Mouse (Mus musculus): ENCODE data around the gene Ndufa10. TPM values are rescaled to one million over a fixed set of nuclear protein-coding genes. Genes with fewer than 3 reads are reported as not detected.
A peak's percentile ranks its signal among the peaks of the same experiment; 100 is the strongest.

The Ndufa10 gene
- total and polyA plus RNA-seq, 2 experiments from 2014 or later, result 168 to 329 TPM

DNA sequence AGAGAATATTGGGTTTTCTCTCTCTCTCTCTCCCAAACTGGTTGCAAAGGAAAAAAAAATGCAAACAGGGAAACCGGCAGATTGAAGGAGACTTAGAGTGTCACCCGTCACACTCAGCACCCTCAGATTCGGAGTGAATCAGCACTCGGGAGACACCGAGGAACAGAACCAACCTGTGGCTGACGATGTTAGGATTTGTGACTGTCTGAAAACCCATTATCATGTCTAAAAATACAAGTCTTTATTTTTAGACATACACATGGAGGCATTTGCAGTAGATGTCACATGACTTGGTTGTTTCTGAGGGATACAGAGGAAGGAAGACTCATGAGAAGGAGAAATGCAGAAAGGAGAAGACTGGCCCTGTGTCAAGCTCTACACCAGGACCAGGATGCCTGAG is 80.5 kb downstream of the Ndufa10 start:
- WGBS, result 92% methylated on average over 6 of the region's 6 CpGs
- no peaks in the 10 kb centered on the region for H3K27me3 ChIP-seq (ENCODE audit: insufficient read depth, low read length)
- peaks cover 11% of the 10 kb centered on the region for H3K4me1 ChIP-seq (ENCODE audit: insufficient read depth, low read length)

More for the DNA sequence above, 80.5 kb downstream of the Ndufa10 start:
- TF ChIP-seq CTCF (IDR thresholded peaks at IDR 0.05), result no peak
- H3K36me3 ChIP-seq (ENCODE audit: insufficient read depth, low read length), result no peaks in the 10 kb centered on the region
- H3K4me2 ChIP-seq (ENCODE audit: low read depth, low read length, poor library complexity, severe bottlenecking), result no peak overlapping the region
- no peak overlapping the region for H3K27ac ChIP-seq (ENCODE audit: low read depth, low read length)
- no peak for DNase-seq (ENCODE audit: low spot score)
- H3K9me3 ChIP-seq (ENCODE audit: low read length), result no peaks in the 10 kb centered on the region
- no peak for ATAC-seq (ENCODE audit: low FRiP score)
- H3K4me3 ChIP-seq (ENCODE audit: low read depth, low read length), result no peak overlapping the region
- H3K9ac ChIP-seq (replicated peaks; ENCODE audit: low read length, poor library complexity, severe bottlenecking), result no peak overlapping the region

Small RNAs within 50 kb of the gene (microRNA-seq; reads per million reads assigned to microRNA genes)
- 3.4 reads per million, percentile 2 among the genes with 10 or more reads in this experiment for gene Mir6900 (ENCODE audit: borderline number of aligned reads)

Other genes with a start within 250 kb of the Ndufa10 start
- not detected in 2 replicates for gene Olfr1416, start 11.3 kb upstream of the Ndufa10 start, total RNA-seq (2014; rRNA removed)
- gene Olfr1416, start 11.3 kb upstream of the Ndufa10 start, polyA plus RNA-seq (2015; fragmentation: Nextera tagmentation; extraction: Ambion mirVana), result not detected in 2 replicates
- gene Olfr1415, start 22.2 kb upstream of the Ndufa10 start, total RNA-seq (2014; rRNA removed), result not detected in 2 replicates
- not detected in 2 replicates for gene Olfr1415, start 22.2 kb upstream of the Ndufa10 start, polyA plus RNA-seq (2015; fragmentation: Nextera tagmentation; extraction: Ambion mirVana)
- not detected in 2 replicates for gene Olfr1414, start 44.8 kb upstream of the Ndufa10 start, total RNA-seq (2014; rRNA removed)
- gene Olfr1414, start 44.8 kb upstream of the Ndufa10 start, polyA plus RNA-seq (2015; fragmentation: Nextera tagmentation; extraction: Ambion mirVana), result not detected in 2 replicates
- not detected in 2 replicates for gene Olfr1413, start 97.5 kb upstream of the Ndufa10 start, total RNA-seq (2014; rRNA removed)
- not detected in 2 replicates for gene Olfr1413, start 97.5 kb upstream of the Ndufa10 start, polyA plus RNA-seq (2015; fragmentation: Nextera tagmentation; extraction: Ambion mirVana)
- not detected in 2 replicates for gene Olfr1412, start 111.9 kb upstream of the Ndufa10 start, total RNA-seq (2014; rRNA removed)
- gene Olfr1412, start 111.9 kb upstream of the Ndufa10 start, polyA plus RNA-seq (2015; fragmentation: Nextera tagmentation; extraction: Ambion mirVana), result not detected in 2 replicates
- gene Olfr1411, start 120.6 kb upstream of the Ndufa10 start, total RNA-seq (2014; rRNA removed), result not detected in 2 replicates
- not detected in 2 replicates for gene Olfr1411, start 120.6 kb upstream of the Ndufa10 start, polyA plus RNA-seq (2015; fragmentation: Nextera tagmentation; extraction: Ambion mirVana)
- not detected in 2 replicates for gene Olfr1410, start 131.9 kb upstream of the Ndufa10 start, total RNA-seq (2014; rRNA removed)
- gene Olfr1410, start 131.9 kb upstream of the Ndufa10 start, polyA plus RNA-seq (2015; fragmentation: Nextera tagmentation; extraction: Ambion mirVana), result not detected in 2 replicates
- not detected in 2 replicates for gene Olfr12, start 143.9 kb upstream of the Ndufa10 start, total RNA-seq (2014; rRNA removed)
- not detected in 2 replicates for gene Olfr12, start 143.9 kb upstream of the Ndufa10 start, polyA plus RNA-seq (2015; fragmentation: Nextera tagmentation; extraction: Ambion mirVana)
- 182 and 297 TPM in 2 replicates for gene Cops9, start 168.1 kb upstream of the Ndufa10 start, total RNA-seq (2014; rRNA removed)
- 598 and 604 TPM in 2 replicates for gene Cops9, start 168.1 kb upstream of the Ndufa10 start, polyA plus RNA-seq (2015; fragmentation: Nextera tagmentation; extraction: Ambion mirVana)
- gene Otos, start 175.0 kb upstream of the Ndufa10 start, total RNA-seq (2014; rRNA removed), result not detected in 2 replicates
- gene Otos, start 175.0 kb upstream of the Ndufa10 start, polyA plus RNA-seq (2015; fragmentation: Nextera tagmentation; extraction: Ambion mirVana), result 0.69 and 0.96 TPM in 2 replicates

All from midbrain, postnatal 0 days (tissue).